Mouse (Mus musculus): ENCODE measurements around the gene Tenm4. TPM values are rescaled to one million over a fixed set of nuclear protein-coding genes. Genes with fewer than 3 reads are reported as not detected.

The Tenm4 gene
- polyA plus RNA-seq, 2 experiments, result 12.7 to 37.4 TPM

- peaks cover 16% of the 10 kb centered on the region; the same call in 1 of the 2 replicates for H3K36me3 ChIP-seq (ENCODE audit: control insufficient read depth, insufficient read depth, low read length)
- 94% methylated on average over 3 of the region's 3 CpGs for WGBS
Observed at GRCm38 (mm10) chr7:96883297-96883696, 712.3 kb downstream of the Tenm4 start.

GRCm38 (mm10) chr7:96887088-96887654, 716.1 kb downstream of the Tenm4 start:
- Histone ChIP-seq H3K4me2 (replicated peaks; ENCODE audit: low read depth, low read length, severe bottlenecking) (no peak overlapping the region), H3K9ac (ENCODE audit: low read depth, low read length, severe bottlenecking) (no peak overlapping the region), H3K27ac (replicated peaks; ENCODE audit: low read depth, low read length) (no peak overlapping the region), H3K4me1 (ENCODE audit: control insufficient read depth, insufficient read depth, low read length) (peaks cover 13% of the 10 kb centered on the region), H3K4me3 (replicated peaks; ENCODE audit: low read length) (no peak overlapping the region), H3K9me3 (ENCODE audit: control insufficient read depth, low read length) (no peaks in the 10 kb centered on the region), H3K27me3 (ENCODE audit: control insufficient read depth, insufficient read depth, low read length) (no peaks in the 10 kb centered on the region), H3K36me3 (ENCODE audit: control insufficient read depth, insufficient read depth, low read length) (peaks cover 16% of the 10 kb centered on the region; the same call in 1 of the 2 replicates)
- DNase-seq (ENCODE audit: low spot score), result no peak
- no peak for ATAC-seq (ENCODE audit: low FRiP score, low read depth)
- no peak for TF ChIP-seq POLR2A (IDR thresholded peaks at IDR 0.05; ENCODE audit: borderline replicate concordance, extremely low read depth, insufficient read depth, insufficient read length)
- 76% methylated on average over 18 of the region's 18 CpGs for WGBS

More at GRCm38 (mm10) chr7:96883297-96883696, 712.3 kb downstream of the Tenm4 start:
- H3K27ac ChIP-seq (replicated peaks; ENCODE audit: low read depth, low read length), result no peak overlapping the region
- no peak overlapping the region for H3K9ac ChIP-seq (ENCODE audit: low read depth, low read length, severe bottlenecking)
- H3K4me1 ChIP-seq (ENCODE audit: control insufficient read depth, insufficient read depth, low read length), result no peaks in the 10 kb centered on the region
- H3K27me3 ChIP-seq (ENCODE audit: control insufficient read depth, insufficient read depth, low read length), result no peaks in the 10 kb centered on the region
- no peaks in the 10 kb centered on the region for H3K9me3 ChIP-seq (ENCODE audit: control insufficient read depth, low read length)
- H3K4me3 ChIP-seq (replicated peaks; ENCODE audit: low read length), result no peak overlapping the region
- TF ChIP-seq POLR2A (IDR thresholded peaks at IDR 0.05; ENCODE audit: borderline replicate concordance, extremely low read depth, insufficient read depth, insufficient read length), result no peak
- ATAC-seq (ENCODE audit: low FRiP score, low read depth) (no peak), DNase-seq (ENCODE audit: low spot score) (no peak)
- H3K4me2 ChIP-seq (replicated peaks; ENCODE audit: low read depth, low read length, severe bottlenecking), result no peak overlapping the region

- peaks cover 13% of the 10 kb centered on the region for H3K4me1 ChIP-seq (ENCODE audit: control insufficient read depth, insufficient read depth, low read length)
- DNase-seq (ENCODE audit: low spot score) (no peak), ATAC-seq (ENCODE audit: low FRiP score, low read depth) (no peak)
- no peak for TF ChIP-seq POLR2A (IDR thresholded peaks at IDR 0.05; ENCODE audit: borderline replicate concordance, extremely low read depth, insufficient read depth, insufficient read length)
- H3K9me3 ChIP-seq (ENCODE audit: control insufficient read depth, low read length), result no peaks in the 10 kb centered on the region
- H3K36me3 ChIP-seq (ENCODE audit: control insufficient read depth, insufficient read depth, low read length), result peaks cover 18% of the 10 kb centered on the region
- no peak overlapping the region for H3K4me3 ChIP-seq (replicated peaks; ENCODE audit: low read length)
- 76% methylated on average over 18 of the region's 18 CpGs for WGBS
- H3K4me2 ChIP-seq (replicated peaks; ENCODE audit: low read depth, low read length, severe bottlenecking), result no peak overlapping the region
- peak overlapping the region; percentile 41; the same call in 1 of the 2 replicates for H3K27ac ChIP-seq (replicated peaks; ENCODE audit: low read depth, low read length)
- no peaks in the 10 kb centered on the region for H3K27me3 ChIP-seq (ENCODE audit: control insufficient read depth, insufficient read depth, low read length)
- no peak overlapping the region for H3K9ac ChIP-seq (ENCODE audit: low read depth, low read length, severe bottlenecking)
Observed at GRCm38 (mm10) chr7:96889061-96890034, 718.3 kb downstream of the Tenm4 start.

GRCm38 (mm10) chr7:96890035-96890621, 719.1 kb downstream of the Tenm4 start:
- peak; percentile 49; the same call in 1 of the 2 replicates for ATAC-seq (ENCODE audit: low FRiP score, low read depth)
- DNase-seq (ENCODE audit: low spot score), result peak; percentile 40
- no peak overlapping the region for H3K4me3 ChIP-seq (replicated peaks; ENCODE audit: low read length)

GRCm38 (mm10) chr7:96890987-96891386, 719.9 kb downstream of the Tenm4 start:
- ATAC-seq (ENCODE audit: low FRiP score, low read depth) (no peak), DNase-seq (ENCODE audit: low spot score) (no peak)
- Histone ChIP-seq H3K9me3 (ENCODE audit: control insufficient read depth, low read length) (no peaks in the 10 kb centered on the region), H3K27ac (replicated peaks; ENCODE audit: low read depth, low read length) (no peak overlapping the region), H3K4me1 (ENCODE audit: control insufficient read depth, insufficient read depth, low read length) (peaks cover 13% of the 10 kb centered on the region), H3K4me2 (replicated peaks; ENCODE audit: low read depth, low read length, severe bottlenecking) (no peak overlapping the region), H3K9ac (ENCODE audit: low read depth, low read length, severe bottlenecking) (no peak overlapping the region), H3K4me3 (replicated peaks; ENCODE audit: low read length) (no peak overlapping the region), H3K27me3 (ENCODE audit: control insufficient read depth, insufficient read depth, low read length) (no peaks in the 10 kb centered on the region), H3K36me3 (ENCODE audit: control insufficient read depth, insufficient read depth, low read length) (peaks cover 29% of the 10 kb centered on the region)
- no peak for TF ChIP-seq POLR2A (IDR thresholded peaks at IDR 0.05; ENCODE audit: borderline replicate concordance, extremely low read depth, insufficient read depth, insufficient read length)
- WGBS, result 75% methylated on average over 10 of the region's 10 CpGs

More at GRCm38 (mm10) chr7:96890035-96890621, 719.1 kb downstream of the Tenm4 start:
- no peaks in the 10 kb centered on the region for H3K27me3 ChIP-seq (ENCODE audit: control insufficient read depth, insufficient read depth, low read length)
- peak overlapping the region; percentile 41; the same call in 1 of the 2 replicates for H3K27ac ChIP-seq (replicated peaks; ENCODE audit: low read depth, low read length)
- peaks cover 13% of the 10 kb centered on the region for H3K4me1 ChIP-seq (ENCODE audit: control insufficient read depth, insufficient read depth, low read length)
- no peak for TF ChIP-seq POLR2A (IDR thresholded peaks at IDR 0.05; ENCODE audit: borderline replicate concordance, extremely low read depth, insufficient read depth, insufficient read length)
- no peak overlapping the region for H3K9ac ChIP-seq (ENCODE audit: low read depth, low read length, severe bottlenecking)
- H3K9me3 ChIP-seq (ENCODE audit: control insufficient read depth, low read length), result no peaks in the 10 kb centered on the region
- 17% methylated on average over 7 of the region's 7 CpGs for WGBS
- no peak overlapping the region for H3K4me2 ChIP-seq (replicated peaks; ENCODE audit: low read depth, low read length, severe bottlenecking)
- peaks cover 25% of the 10 kb centered on the region for H3K36me3 ChIP-seq (ENCODE audit: control insufficient read depth, insufficient read depth, low read length)

All from limb, embryonic 14.5 days (tissue).